Mouse (Mus musculus): ENCODE measurements at regions not wholly inside any gene's neighbourhood (a gene's known extent, or its start where the extent isn't known, plus 50 kb on each side); places are given as distances from the start of the nearest gene placed in this dataset.

GRCm38 (mm10) chr12:15459429-15459828 is 357.3 kb downstream of the Trib2 start:
- TF ChIP-seq ZNF384 (IDR thresholded peaks at IDR 0.05; ENCODE audit: low read depth, low read length) (no peak), CHD2 (IDR thresholded peaks at IDR 0.05; ENCODE audit: low read depth, low read length) (no peak)
